8 mouse cellular contexts compared by ENCODE assay signal in genomic region chr10:120226871-120227661, GRCm38 (mm10). TPM values are rescaled to one million over a fixed set of nuclear protein-coding genes. Genes with fewer than 3 reads are reported as not detected.
DNase-seq lines count a peak whose midpoint lies in the region; ATAC-seq lines count a peak whose summit lies in the region.

Gene Llph, plus strand, starts transcription at chr10:120227070.

- peak within 1 kb of the TSS; percentile 90 for H3K4me2 ChIP-seq in hindbrain, embryonic 14.5 days (replicated peaks)

- ATAC-seq in hindbrain, embryonic 14.5 days (ENCODE audit: low FRiP score), result peak; percentile 95

- H3K4me3 ChIP-seq in hindbrain, embryonic 14.5 days (replicated peaks; ENCODE audit: low read length), result peak within 1 kb of the TSS; percentile 90

- under 1% methylated on average over 57 of the region's 57 CpGs for WGBS in hindbrain, embryonic 14.5 days

- no peaks in the 10 kb centered on the region for H3K27me3 ChIP-seq in hindbrain, embryonic 14.5 days (ENCODE audit: control insufficient read depth, insufficient read depth, low read length)

- peaks cover 44% of the 10 kb centered on the region for H3K36me3 ChIP-seq in hindbrain, embryonic 14.5 days (replicated peaks; ENCODE audit: control insufficient read depth, insufficient read depth)

- peak within 1 kb of the TSS; percentile 76 for H3K9ac ChIP-seq in hindbrain, embryonic 14.5 days

- H3K9me3 ChIP-seq in hindbrain, embryonic 14.5 days (ENCODE audit: control insufficient read depth, low read length), result no peaks in the 10 kb centered on the region

- peak; percentile 73 for DNase-seq in WW6 (ENCODE audit: low read depth, low spot score)
- DNase-seq in cerebellum, postnatal 25 days, result peak; percentile 83 to 89
- peak; percentile 70 to 71 for DNase-seq in frontal cortex, postnatal 25 days (ENCODE audit: low spot score in 2 of 2)
- peak; percentile 86 for DNase-seq in hindbrain, embryonic 14.5 days (ENCODE audit: low spot score)
- peak; percentile 86 to 90 for DNase-seq in left cerebral cortex, adult 18-20 months (ENCODE audit: low spot score in 2 of 2)
- peak; percentile 90 for DNase-seq in lung, postnatal 4 days
- DNase-seq in retina, postnatal 1 day, result peak; percentile 91
- DNase-seq in thymus, postnatal 4 days, result peak; percentile 91

- peak within 1 kb of the TSS; percentile 43; the same call in 1 of the 2 replicates for H3K27ac ChIP-seq in hindbrain, embryonic 14.5 days

- peaks cover 9% of the 10 kb centered on the region; the same call in 1 of the 2 replicates for H3K4me1 ChIP-seq in hindbrain, embryonic 14.5 days (replicated peaks; ENCODE audit: control insufficient read depth, insufficient read depth, low read length)

RNA-seq across cellular contexts. Expression of gene Llph, which starts in this region (rescaled TPM):
- 35.5 and 38.7 TPM in 2 replicates for polyA plus RNA-seq in hindbrain, embryonic 14.5 days (2014; fragmentation: Nextera tagmentation; extraction: Ambion mirVana)
- total RNA-seq in left cerebral cortex, adult 18-20 months (2021), result 10 to 100 TPM; 20.0 to 22.2 TPM

Comparison
In these comparisons a context has a peak if more than half of its experiments do, and no peak if none do; other contexts are left out.
1. Peak in every context shown above with its lines: DNase-seq, ATAC-seq, H3K4me3 ChIP-seq and H3K27ac ChIP-seq.